Mouse (Mus musculus): ENCODE data around the gene Rabgef1.

- no peak for TF ChIP-seq CTCF (IDR thresholded peaks at IDR 0.05; ENCODE audit: low read depth, low read length)
- TF ChIP-seq TAL1 (conservative IDR thresholded peaks at IDR 0.05; ENCODE audit: low read depth, low read length), result no peak
- no peak for TF ChIP-seq GATA1 (IDR thresholded peaks at IDR 0.05; ENCODE audit: borderline replicate concordance, low read length)
Observed at GRCm38 (mm10) chr5:130128686-130129523, 42.7 kb upstream of the Rabgef1 start.

Data from G1E (cell line).